Mouse (Mus musculus): ENCODE data around the gene Gtpbp3.

Gene Gtpbp3

DNA sequence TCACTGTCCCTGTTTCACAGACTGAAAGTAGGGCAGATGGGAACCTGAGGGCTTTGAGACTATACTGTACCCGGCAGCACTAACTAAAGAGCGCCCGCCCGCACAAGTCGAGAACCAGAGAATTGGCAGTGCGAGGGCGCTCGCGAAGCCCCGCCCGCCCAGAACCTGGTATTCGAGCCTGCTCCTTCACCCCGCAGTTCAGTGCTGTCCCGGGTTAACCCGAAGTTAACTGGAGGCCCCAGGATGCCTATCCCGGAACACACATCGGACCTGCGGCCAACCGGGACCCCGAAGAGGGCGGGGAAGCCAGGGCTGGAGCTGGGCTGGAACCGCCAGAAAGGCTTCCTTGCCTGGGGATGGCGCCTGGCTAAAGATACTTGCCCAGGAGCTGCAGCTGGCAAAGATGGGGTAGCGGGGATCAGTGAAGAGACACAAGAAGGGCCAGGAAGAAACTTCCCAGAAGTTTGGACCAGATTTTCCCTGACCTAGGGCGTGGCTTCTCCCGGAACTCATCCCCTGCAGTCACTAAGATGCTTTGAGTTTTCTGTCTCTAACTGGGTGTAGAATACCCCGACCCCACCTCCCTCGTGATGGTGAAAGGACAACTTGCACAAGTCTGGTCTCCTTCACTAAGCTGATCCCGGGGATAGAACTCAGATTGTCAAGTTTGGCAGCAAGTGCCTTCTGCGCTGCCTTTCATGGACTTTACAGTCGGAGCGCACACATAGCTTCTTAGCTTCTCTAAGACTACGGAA, at the start of gene Gtpbp3:
Gtpbp3 (plus strand) TSS at position 413 of the 755 bp plus-strand sequence.
- DNase-seq = peak; percentile 78

- peak; percentile 49 for DNase-seq
These were observed 46.5 kb upstream of the Gtpbp3 start for GRCm38 (mm10) chr8:71441404-71441803.

DNA sequence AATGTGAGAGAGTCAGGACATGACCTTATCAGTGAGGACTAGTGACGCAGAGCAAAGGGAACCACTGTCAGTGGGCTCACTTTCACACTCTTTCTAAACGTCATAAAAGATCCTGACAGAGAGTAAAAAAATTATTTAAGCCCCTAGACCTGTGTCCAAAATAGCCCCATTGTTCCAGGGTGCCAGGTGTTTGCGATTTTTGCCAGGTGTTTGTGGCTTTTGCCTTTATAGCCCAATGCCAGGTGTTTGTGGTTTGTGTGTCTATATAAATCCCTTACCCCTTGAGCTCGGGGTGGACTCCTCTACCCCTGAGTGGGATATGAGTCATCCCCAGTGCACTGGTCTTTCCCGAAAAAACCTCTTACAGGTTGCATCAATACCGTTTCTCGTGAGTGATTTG, 42.8 kb upstream of the Gtpbp3 start:
- no peak for DNase-seq

- DNase-seq = no peak
These were observed 36.6 kb upstream of the Gtpbp3 start for GRCm38 (mm10) chr8:71451337-71451736.

GRCm38 (mm10) chr8:71451777-71452176, 36.1 kb upstream of the Gtpbp3 start:
- DNase-seq = no peak

DNA sequence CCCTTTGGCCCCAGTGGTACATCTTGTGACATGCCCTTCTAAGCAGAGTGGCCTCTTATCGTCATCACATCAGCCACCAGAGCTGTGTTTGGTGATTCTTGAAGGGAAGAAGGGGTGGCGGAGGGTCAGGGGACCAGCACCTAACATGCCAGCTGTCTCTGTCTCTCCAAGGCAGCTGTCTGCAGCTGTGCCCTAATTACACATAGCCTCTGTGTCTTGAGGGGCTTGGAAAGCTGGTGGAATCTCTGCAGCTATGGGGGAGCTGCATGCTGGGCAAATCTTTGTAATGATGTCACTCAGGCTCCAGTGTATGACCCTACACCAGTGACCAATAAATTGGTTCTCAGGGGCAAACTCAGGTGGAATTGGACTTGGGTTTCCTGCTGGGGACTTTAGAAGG, 35.2 kb upstream of the Gtpbp3 start:
- DNase-seq = no peak

GRCm38 (mm10) chr8:71454668-71455067, 33.2 kb upstream of the Gtpbp3 start:
- DNase-seq = no peak

- peak; percentile 76 for DNase-seq
These were observed 31.0 kb upstream of the Gtpbp3 start for GRCm38 (mm10) chr8:71456906-71457305.

GRCm38 (mm10) chr8:71457659-71458270, 30.1 kb upstream of the Gtpbp3 start:
- no peak for DNase-seq

- no peak for DNase-seq
These were observed 27.2 kb upstream of the Gtpbp3 start for GRCm38 (mm10) chr8:71460716-71461115.

DNA sequence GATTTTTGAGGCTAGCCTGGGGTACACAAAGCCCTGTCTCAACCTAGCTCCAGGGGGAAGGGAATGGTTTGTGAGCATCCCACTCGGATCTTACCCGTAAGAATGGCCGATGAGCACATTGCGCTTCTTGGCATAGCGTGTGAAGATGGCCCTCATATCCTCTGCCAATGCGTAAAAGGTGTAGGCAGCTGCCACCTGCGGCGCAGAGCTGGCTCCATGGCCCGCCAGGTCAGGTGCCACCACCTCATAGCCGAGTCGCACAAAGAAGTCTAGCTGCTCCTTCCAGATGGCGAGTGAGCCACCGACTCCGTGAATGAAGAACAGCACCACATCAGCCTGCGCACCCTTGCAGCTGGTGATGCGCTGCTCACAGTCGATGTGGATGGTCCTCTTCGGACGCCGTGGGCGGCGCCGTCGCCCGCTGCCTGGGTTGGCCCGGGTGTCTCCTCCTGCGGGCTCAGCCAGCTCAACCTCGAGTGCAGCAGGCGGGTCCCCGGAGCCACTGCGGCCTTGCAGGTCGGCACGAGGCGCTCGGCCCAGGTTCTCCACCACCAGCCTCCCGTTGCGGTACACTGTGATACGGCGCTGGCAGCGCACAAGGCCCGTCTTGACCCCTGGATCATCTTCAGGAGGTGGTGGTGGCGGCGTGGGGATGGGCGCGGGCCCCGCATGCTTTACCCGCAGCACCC, 26.6 kb upstream of the Gtpbp3 start:
- DNase-seq = no peak

- no peak for DNase-seq
These were observed 25.7 kb upstream of the Gtpbp3 start for GRCm38 (mm10) chr8:71462191-71462590.

- peak; percentile 60 for DNase-seq
These were observed 25.1 kb upstream of the Gtpbp3 start for GRCm38 (mm10) chr8:71462786-71463185.

- peak; percentile 99 for DNase-seq
These were observed 24.5 kb upstream of the Gtpbp3 start, which contains the start of gene Abhd8 for GRCm38 (mm10) chr8:71463188-71464033. TSS of gene Abhd8 (minus strand) at chr8:71463655.

- peak; percentile 98 for DNase-seq
These were observed 23.1 kb upstream of the Gtpbp3 start, which contains the start of gene Mrpl34 for GRCm38 (mm10) chr8:71464513-71465500. TSS of gene Mrpl34 (plus strand) at chr8:71464959.

DNA sequence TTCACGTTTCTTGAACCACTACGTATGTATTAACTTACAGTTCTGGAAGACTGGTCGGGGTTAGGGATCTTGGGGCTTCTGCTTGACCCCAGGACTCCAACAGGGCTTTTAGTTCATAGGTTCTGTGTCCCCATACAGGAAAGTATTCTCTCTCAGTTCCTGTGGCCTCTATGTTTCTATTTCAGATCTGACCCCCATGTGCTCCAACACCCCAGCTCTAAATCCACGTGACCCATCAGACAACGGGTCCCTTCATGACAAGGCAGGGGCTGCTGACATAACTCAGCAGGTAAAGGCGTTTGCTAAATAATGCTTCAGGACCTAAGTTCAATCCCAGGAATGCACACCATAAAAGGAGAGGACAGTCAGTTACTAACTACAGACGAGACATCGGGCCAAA, 22.2 kb upstream of the Gtpbp3 start:
- no peak for DNase-seq

DNA sequence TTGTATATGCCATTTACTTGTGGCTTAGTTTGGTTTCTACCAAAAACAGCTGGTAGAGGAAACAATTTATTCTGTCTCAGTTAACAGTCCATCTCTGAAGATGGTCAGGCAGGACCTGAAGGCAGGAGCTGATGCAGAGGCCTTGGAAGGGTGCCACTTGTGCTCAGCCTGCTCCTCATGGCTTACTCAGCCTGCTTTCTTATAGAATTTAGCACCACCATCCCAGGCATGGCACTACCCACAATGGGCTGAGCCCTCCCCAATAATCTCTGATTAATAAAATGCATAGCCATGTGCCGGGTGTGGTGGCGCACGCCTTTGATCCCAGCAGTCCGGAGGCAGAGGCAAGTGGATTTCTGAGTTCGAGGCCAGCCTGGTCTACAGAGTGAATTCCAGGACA, 21.7 kb upstream of the Gtpbp3 start:
- DNase-seq = no peak

DNA sequence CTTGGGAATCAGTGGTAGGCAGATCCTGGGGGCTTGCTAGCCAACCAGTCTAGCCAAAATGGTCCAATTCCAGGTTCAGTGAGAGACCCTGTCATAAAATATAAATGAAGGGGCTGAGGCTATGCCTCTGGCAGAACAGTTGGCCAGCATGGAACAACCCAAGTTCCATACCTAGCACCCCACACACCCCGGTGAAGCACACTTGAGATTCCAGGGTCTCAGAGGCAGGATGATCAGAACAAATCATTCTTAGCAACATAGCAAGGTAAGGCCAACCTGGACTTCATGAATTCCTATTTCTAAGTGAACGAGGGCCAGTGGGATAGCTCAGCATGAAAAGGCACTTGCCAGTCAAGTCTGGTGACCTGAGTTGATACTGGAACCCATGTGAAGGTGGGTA, 20.7 kb upstream of the Gtpbp3 start:
- DNase-seq = no peak

GRCm38 (mm10) chr8:71468001-71468400, 19.9 kb upstream of the Gtpbp3 start:
- DNase-seq = no peak

DNA sequence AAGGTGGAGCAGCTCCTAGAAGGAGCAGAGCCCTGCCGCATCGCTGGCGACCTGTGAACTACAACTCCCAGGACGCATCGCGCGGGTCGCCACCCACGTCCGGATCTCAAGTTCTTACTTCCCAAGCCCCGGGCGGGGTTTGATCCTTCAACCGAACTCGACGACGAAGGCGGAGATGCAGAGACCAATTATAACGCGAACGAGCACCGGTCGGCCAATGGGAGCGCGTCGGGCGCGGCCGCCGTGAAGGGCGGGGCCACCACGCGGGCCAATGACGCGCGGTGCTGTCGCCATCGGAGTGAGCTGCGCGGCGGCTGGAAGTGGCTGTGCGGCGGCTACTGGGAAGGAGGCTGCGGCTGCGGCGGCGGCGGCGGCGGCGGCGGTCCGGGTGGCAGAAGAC, 19.0 kb upstream of the Gtpbp3 start, which contains the start of gene Dda1:
Dda1 (plus strand) TSS at position 284 of the 400 bp plus-strand sequence.
- peak; percentile 98 for DNase-seq

DNA sequence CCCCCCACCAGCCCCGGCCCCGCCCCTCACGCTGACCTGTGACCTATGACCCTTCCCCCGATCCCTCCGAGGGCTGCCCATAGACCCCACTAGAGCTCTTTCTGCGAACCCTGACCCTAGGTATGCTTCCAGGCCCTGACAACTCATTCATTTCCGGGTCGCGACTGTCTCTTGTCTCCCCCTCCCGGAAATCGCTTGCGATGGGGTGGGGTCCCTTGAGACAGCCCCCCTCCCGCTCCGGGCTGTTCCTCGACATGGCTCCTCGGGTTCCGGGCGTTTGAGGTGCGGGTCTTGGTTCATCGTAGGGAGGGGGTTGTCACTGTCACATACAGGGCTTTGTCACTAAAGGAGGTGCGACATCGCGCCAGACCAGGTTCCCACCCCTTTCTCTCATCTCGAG, 18.5 kb upstream of the Gtpbp3 start:
- DNase-seq = no peak

Measured in liver (tissue).